Mouse (Mus musculus) heart, adult 2 months (tissue): ENCODE results near the gene Mtx1.

ENCODE experiments used
- CTCF ChIP-seq: fragments of 200-600 bp; IDR thresholded peaks from 2 replicates; pipeline ENCODE4 v1.8.1; 2022; ENCODE audit warnings: antibody characterized with exemption, mild to moderate bottlenecking, moderate library complexity
- EP300 ChIP-seq: fragments of 200-500 bp; IDR thresholded peaks from 2 replicates; pipeline ENCODE4 v1.6.1; 2011; ENCODE audit warnings: low read depth, low read length, control low read depth; ENCODE audit not compliant: insufficient read depth

GRCm38 (mm10) chr3:89243609-89244008 lies 16.7 kb upstream of the Mtx1 start:
- TF ChIP-seq CTCF, result peak; percentile 61
- TF ChIP-seq EP300, result no peak
